Mouse (Mus musculus): ENCODE measurements around the gene Zbtb18.

DNA sequence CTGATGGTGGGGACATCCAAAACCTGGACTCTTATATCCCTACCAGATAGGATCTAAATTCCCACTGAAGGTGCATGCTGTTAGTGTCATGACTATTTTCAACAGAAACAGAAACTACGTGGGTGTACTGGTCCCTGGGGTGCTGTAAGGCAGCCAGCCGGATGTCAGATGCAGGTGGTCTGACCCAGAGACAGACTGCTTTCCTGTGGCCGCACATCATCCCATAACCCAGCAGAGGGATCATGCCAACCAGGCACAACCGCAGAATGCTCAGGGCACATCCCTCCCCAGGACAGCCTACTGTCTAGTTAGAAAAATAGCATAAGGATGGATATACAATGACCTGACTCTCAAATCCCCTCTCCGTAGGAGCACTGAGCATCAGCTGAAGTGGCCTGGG lies 14.3 kb upstream of the Zbtb18 start:
- TF ChIP-seq CTCF (IDR thresholded peaks at IDR 0.05) (no peak), EP300 (IDR thresholded peaks at IDR 0.05) (no peak)
